Comparison of ENCODE assay signal across 13 mouse cellular contexts in genomic region chr1:82232812-82233211, GRCm38 (mm10). TPM values are rescaled to one million over a fixed set of nuclear protein-coding genes. Genes with fewer than 3 reads are reported as not detected.
DNase-seq lines count a peak whose midpoint lies in the region; ATAC-seq lines count a peak whose summit lies in the region.
"Had no signal": no experiment of that assay in that cellular context is flagged by ENCODE, and none has a peak within 500 bp of the region (broad histone marks: within the 10 kb centered on the region; RNA-seq: fewer than 3 reads in every experiment).

Gene Gm9747 (plus strand): TSS chr1:82233112.

- H3K9ac ChIP-seq in lung, embryonic 15.5 days = no peak within 1 kb of the TSS
- no peak within 1 kb of the TSS for H3K9ac ChIP-seq in neural tube, embryonic 15.5 days (replicated peaks)

- no peaks in the 10 kb centered on the region for H3K4me1 ChIP-seq in heart, embryonic 10.5 days
- H3K4me1 ChIP-seq in lung, embryonic 15.5 days = no peaks in the 10 kb centered on the region
- 0 out of 2 replicates have a peak, but pooled peaks cover 4% of the 10 kb centered on the region for H3K4me1 ChIP-seq in limb, embryonic 10.5 days
- no peaks in the 10 kb centered on the region for H3K4me1 ChIP-seq in neural tube, embryonic 15.5 days

- WGBS in heart, embryonic 10.5 days = 87% methylated on average over 3 of the region's 3 CpGs
- 87% methylated on average over 3 of the region's 3 CpGs for WGBS in lung, embryonic 15.5 days
- 94% methylated on average over 3 of the region's 3 CpGs for WGBS in limb, embryonic 10.5 days
- 95% methylated on average over 3 of the region's 3 CpGs for WGBS in neural tube, embryonic 15.5 days

- no peak for ATAC-seq in lung, embryonic 15.5 days (ENCODE audit: borderline replicate concordance, extremely low read depth, low FRiP score, low TSS enrichment)
- no peak for ATAC-seq in neural tube, embryonic 15.5 days (ENCODE audit: low FRiP score)

- no peak within 1 kb of the TSS for H3K4me3 ChIP-seq in heart, embryonic 10.5 days
- no peak within 1 kb of the TSS for H3K4me3 ChIP-seq in lung, embryonic 15.5 days
- H3K4me3 ChIP-seq in limb, embryonic 10.5 days = no peak within 1 kb of the TSS
- no peak within 1 kb of the TSS for H3K4me3 ChIP-seq in neural tube, embryonic 15.5 days (replicated peaks)

- H3K27me3 ChIP-seq in heart, embryonic 10.5 days (ENCODE audit: insufficient read depth, poor library complexity, severe bottlenecking) = no peaks in the 10 kb centered on the region
- H3K27me3 ChIP-seq in lung, embryonic 15.5 days = no peaks in the 10 kb centered on the region
- no peaks in the 10 kb centered on the region for H3K27me3 ChIP-seq in limb, embryonic 10.5 days (ENCODE audit: low read depth, poor library complexity, severe bottlenecking)
- no peaks in the 10 kb centered on the region for H3K27me3 ChIP-seq in neural tube, embryonic 15.5 days (replicated peaks)

- H3K27ac ChIP-seq in heart, embryonic 10.5 days = no peak within 1 kb of the TSS
- H3K27ac ChIP-seq in lung, embryonic 15.5 days = no peak within 1 kb of the TSS
- no peak within 1 kb of the TSS for H3K27ac ChIP-seq in limb, embryonic 10.5 days
- H3K27ac ChIP-seq in neural tube, embryonic 15.5 days (replicated peaks) = no peak within 1 kb of the TSS

- intact Hi-C loops in heart, postnatal 25 days (cut with DNase I) = no loop called here
- intact Hi-C loops in left cerebral cortex, postnatal 14 days (cut with DNase I) = no loop called here

- DNase-seq in heart, embryonic 10.5 days (ENCODE audit: low spot score) = no peak
- DNase-seq in heart, postnatal 25 days (ENCODE audit: low spot score) = no peak
- DNase-seq in lung, postnatal 4 days = no peak
- DNase-seq in limb, embryonic 10.5 days (ENCODE audit: low spot score) = no peak
- no peak for DNase-seq in left cerebral cortex, postnatal 14 days (ENCODE audit: low spot score in 2 of 2)
- no peak for DNase-seq in embryo, embryonic 11 days
- DNase-seq: adrenal gland, postnatal 14 days; cerebellum, adult 2 months; lung, postnatal 36 days had no signal

- H3K4me2 ChIP-seq in lung, embryonic 15.5 days = no peak within 1 kb of the TSS
- no peak within 1 kb of the TSS for H3K4me2 ChIP-seq in neural tube, embryonic 15.5 days

- H3K9me3 ChIP-seq in heart, embryonic 10.5 days = no peaks in the 10 kb centered on the region
- H3K9me3 ChIP-seq in lung, embryonic 15.5 days = no peaks in the 10 kb centered on the region
- no peaks in the 10 kb centered on the region for H3K9me3 ChIP-seq in limb, embryonic 10.5 days (replicated peaks)
- no peaks in the 10 kb centered on the region for H3K9me3 ChIP-seq in neural tube, embryonic 15.5 days (replicated peaks)

- peaks cover 31% of the 10 kb centered on the region for H3K36me3 ChIP-seq in heart, embryonic 10.5 days
- peaks cover 35% of the 10 kb centered on the region for H3K36me3 ChIP-seq in lung, embryonic 15.5 days
- peaks cover 14% of the 10 kb centered on the region for H3K36me3 ChIP-seq in limb, embryonic 10.5 days
- H3K36me3 ChIP-seq in neural tube, embryonic 15.5 days = peaks cover 16% of the 10 kb centered on the region; the same call in 1 of the 2 replicates

RNA-seq across cellular contexts. Expression of gene Gm9747, which starts in this region (rescaled TPM):
- 28.0 and 32.2 TPM in 2 replicates for polyA plus RNA-seq in heart, embryonic 10.5 days (2016; fragmentation: Nextera tagmentation; extraction: Ambion mirVana)
- total RNA-seq in heart, postnatal 25 days (2021) = not detected
- 35.0 TPM in 2 replicates for polyA plus RNA-seq in lung, embryonic 15.5 days (2015; fragmentation: Nextera tagmentation; extraction: Ambion mirVana)
- 15.4 and 24.6 TPM in 2 replicates for polyA plus RNA-seq in limb, embryonic 10.5 days (2016; fragmentation: Nextera tagmentation; extraction: Ambion mirVana)
- polyA plus RNA-seq in neural tube, embryonic 15.5 days (2015; fragmentation: Nextera tagmentation; extraction: Ambion mirVana) = 26.1 and 28.6 TPM in 2 replicates
- total RNA-seq in left cerebral cortex, postnatal 14 days (2021) = not detected
- total RNA-seq: adrenal gland, postnatal 14 days; hematopoietic stem cell, adult 5-6 weeks; layer of hippocampus, postnatal 25 days had no signal
- polyA plus RNA-seq: cerebellum, adult 2 months had no signal
